Mouse (Mus musculus) gastrocnemius, postnatal 10 days (tissue): ENCODE measurements around the gene Anxa9. TPM values are rescaled to one million over a fixed set of nuclear protein-coding genes. Genes with fewer than 3 reads are reported as not detected.
A peak's percentile ranks its signal among the peaks of the same experiment; 100 is the strongest.

Experiments used
- DNase-seq: peaks from one replicate; pipeline ENCODE4 v3.0.0; 2021; ENCODE audit warnings: mixed read lengths
- total RNA-seq, 2 experiments: library from RNA; stranded (reverse); gene quantifications; 2 replicates each; pipeline ENCODE4 v1.2.3; 2021

Anxa9 gene
- total RNA-seq, 2 experiments from 2014 or later = 0.27 to 0.63 TPM

GRCm38 (mm10) chr3:95284062-95284461 lies 22.9 kb downstream of the Anxa9 start:
- DNase-seq = no peak

- DNase-seq = no peak
Observed at GRCm38 (mm10) chr3:95283589-95283941, 23.4 kb downstream of the Anxa9 start.

- peak; percentile 82 for DNase-seq
Observed at GRCm38 (mm10) chr3:95282865-95283588, 23.9 kb downstream of the Anxa9 start.

- no peak for DNase-seq
Observed at GRCm38 (mm10) chr3:95282381-95282864, 24.6 kb downstream of the Anxa9 start.

GRCm38 (mm10) chr3:95281216-95282126 lies 25.5 kb downstream of the Anxa9 start, which contains the start of the genes Mindy1 and Prune1:
TSS of gene Mindy1 (plus strand) at chr3:95281345.
TSS of gene Prune1 (minus strand) at chr3:95282076.
- peak; percentile 99 for DNase-seq

- no peak for DNase-seq
Observed at GRCm38 (mm10) chr3:95280747-95281146, 26.2 kb downstream of the Anxa9 start.

- no peak for DNase-seq
Observed at GRCm38 (mm10) chr3:95277149-95277551, 29.8 kb downstream of the Anxa9 start.

GRCm38 (mm10) chr3:95276428-95276934 lies 30.5 kb downstream of the Anxa9 start:
- no peak for DNase-seq

GRCm38 (mm10) chr3:95275161-95275560 lies 31.8 kb downstream of the Anxa9 start:
- DNase-seq = no peak

GRCm38 (mm10) chr3:95274453-95274852 lies 32.5 kb downstream of the Anxa9 start:
- no peak for DNase-seq

GRCm38 (mm10) chr3:95273471-95273870 lies 33.5 kb downstream of the Anxa9 start:
- no peak for DNase-seq

- DNase-seq = no peak
Observed at GRCm38 (mm10) chr3:95270766-95271364, 36.1 kb downstream of the Anxa9 start.

- DNase-seq = no peak
Observed at GRCm38 (mm10) chr3:95269789-95270188, 37.2 kb downstream of the Anxa9 start.

GRCm38 (mm10) chr3:95267855-95268254 lies 39.1 kb downstream of the Anxa9 start:
- DNase-seq = no peak

GRCm38 (mm10) chr3:95266052-95266451 lies 40.9 kb downstream of the Anxa9 start:
- no peak for DNase-seq

- DNase-seq = no peak
Observed at GRCm38 (mm10) chr3:95264724-95265123, 42.3 kb downstream of the Anxa9 start.

GRCm38 (mm10) chr3:95263089-95263739 lies 43.8 kb downstream of the Anxa9 start:
- peak; percentile 72 for DNase-seq

GRCm38 (mm10) chr3:95261975-95262374 lies 45.0 kb downstream of the Anxa9 start:
- no peak for DNase-seq

GRCm38 (mm10) chr3:95256931-95257330 lies 50.0 kb downstream of the Anxa9 start:
- no peak for DNase-seq

GRCm38 (mm10) chr3:95250783-95251424 lies 56.1 kb downstream of the Anxa9 start, which contains the start of gene Bnipl:
TSS of gene Bnipl (minus strand) at chr3:95251193.
- DNase-seq = no peak

- no peak for DNase-seq
Observed at GRCm38 (mm10) chr3:95250361-95250760, 56.6 kb downstream of the Anxa9 start.
